Mouse (Mus musculus) gastrocnemius, adult 18-20 months (tissue): ENCODE measurements around the gene Retnlb. TPM values are rescaled to one million over a fixed set of nuclear protein-coding genes. Genes with fewer than 3 reads are reported as not detected.

Experiments
- total RNA-seq, 2 experiments: library from RNA; stranded (reverse); gene quantifications; 2 replicates each; pipeline ENCODE4 v1.2.3; 2021

The Retnlb gene
- total RNA-seq, 2 experiments from 2014 or later: not detected

Other genes with a start within 250 kb of the Retnlb start
- gene Trat1, start 44.8 kb upstream of the Retnlb start, total RNA-seq: not detected
- gene Retnla, start 25.7 kb downstream of the Retnlb start, total RNA-seq: 1 to 10 TPM; 5.2 to 7.3 TPM
- not detected for gene Retnlg, start 55.8 kb downstream of the Retnlb start, total RNA-seq
- gene Dzip3, start 177.3 kb downstream of the Retnlb start, total RNA-seq: 1 to 10 TPM; 3.2 to 3.4 TPM
- under 1 TPM; 0.40 to 0.53 TPM for gene Cip2a, start 177.3 kb downstream of the Retnlb start, total RNA-seq
- gene Myh15, start 240.6 kb downstream of the Retnlb start, total RNA-seq: under 1 TPM in 1 of 2 experiments, not detected in 1; 0.05 TPM